Mouse (Mus musculus) midbrain, postnatal 0 days (tissue): ENCODE measurements around the gene Hist1h3i. TPM values are rescaled to one million over a fixed set of nuclear protein-coding genes. Genes with fewer than 3 reads are reported as not detected.
"Not testable (repeated sequence)": the region's sequence is repeated elsewhere in the genome, so short reads cannot be mapped to it uniquely, and the experiment has no call there.

Experiments
- ATAC-seq: fragments of 200-750 bp; cut with Nextera tagmentation; 2 replicates; pipeline ENCODE4 v1.8.0; 2017; ENCODE audit warnings: moderate number of reproducible peaks, mild to moderate bottlenecking, moderate TSS enrichment, moderate library complexity; ENCODE audit not compliant: low FRiP score
- DNase-seq: peaks from one replicate; pipeline ENCODE4 v3.0.0-alpha.2; 2015; ENCODE audit warnings: low spot score
- H3K27ac ChIP-seq: fragments of 300-500 bp; sonication (generic); 2 replicates; pipeline ENCODE4 v1.5.1; 2014; ENCODE audit warnings: low read depth, mild to moderate bottlenecking, low read length, mixed read lengths
- H3K27me3 ChIP-seq: fragments of 300-500 bp; sonication (generic); 2 replicates; pipeline ENCODE4 v1.6.1; 2014; ENCODE audit warnings: low read length, control low read depth, mixed read lengths; ENCODE audit not compliant: insufficient read depth
- H3K36me3 ChIP-seq: fragments of 300-500 bp; sonication (generic); 2 replicates; pipeline ENCODE4 v1.6.1; 2014; ENCODE audit warnings: low read length, control low read depth, mixed read lengths; ENCODE audit not compliant: insufficient read depth
- H3K4me1 ChIP-seq: fragments of 300-500 bp; sonication (generic); 2 replicates; pipeline ENCODE4 v1.6.1; 2014; ENCODE audit warnings: mild to moderate bottlenecking, control low read depth, antibody characterized with exemption, low read length, mixed read lengths; ENCODE audit not compliant: insufficient read depth
- H3K4me2 ChIP-seq: fragments of 300-500 bp; sonication (generic); 2 replicates; pipeline ENCODE4 v1.6.1; 2014; ENCODE audit warnings: low read depth, mild to moderate bottlenecking, low read length, mixed read lengths; ENCODE audit not compliant: poor library complexity, severe bottlenecking
- H3K4me3 ChIP-seq: fragments of 300-500 bp; sonication (generic); 2 replicates; pipeline ENCODE4 v1.5.1; 2014; ENCODE audit warnings: low read depth, mild to moderate bottlenecking, low read length, moderate library complexity
- H3K9ac ChIP-seq: fragments of 300-500 bp; sonication (generic); replicated peaks from 2 replicates; pipeline ENCODE4 v1.6.1; 2014; ENCODE audit warnings: mild to moderate bottlenecking, low read length, moderate library complexity, mixed read lengths; ENCODE audit not compliant: poor library complexity, severe bottlenecking
- H3K9me3 ChIP-seq: fragments of 300-500 bp; sonication (generic); 2 replicates; pipeline ENCODE4 v1.6.1; 2016; ENCODE audit warnings: low read length, control low read depth
- CTCF ChIP-seq: IDR thresholded peaks from 2 replicates; pipeline ENCODE4 v1.5.1; 2016; ENCODE audit warnings: antibody characterized with exemption, mild to moderate bottlenecking
- WGBS: fragments of 180-500 bp; shearing (Covaris S2); extraction: QIAGEN DNeasy Blood & Tissue Kit; methylation state at CpG from one replicate; pipeline ENCODE4 v1.1.7; 2014; 5-methylcytosine and 5-hydroxymethylcytosine counted together
- polyA plus RNA-seq: library from polyadenylated mRNA; unstranded; fragments of >200 nt; fragmentation: Nextera tagmentation; extraction: Ambion mirVana; gene quantifications from 2 replicates; pipeline ENCODE4 v1.2.1, GENCODE M21; 2015
- total RNA-seq: library from RNA; depleted of rRNA; stranded (reverse); fragments of >200 nt; gene quantifications from 2 replicates; pipeline ENCODE4 v1.2.3, GENCODE M21; 2014

The Hist1h3i gene
- total and polyA plus RNA-seq, 2 experiments from 2014 or later, result 10.0 to 525 TPM

DNA sequence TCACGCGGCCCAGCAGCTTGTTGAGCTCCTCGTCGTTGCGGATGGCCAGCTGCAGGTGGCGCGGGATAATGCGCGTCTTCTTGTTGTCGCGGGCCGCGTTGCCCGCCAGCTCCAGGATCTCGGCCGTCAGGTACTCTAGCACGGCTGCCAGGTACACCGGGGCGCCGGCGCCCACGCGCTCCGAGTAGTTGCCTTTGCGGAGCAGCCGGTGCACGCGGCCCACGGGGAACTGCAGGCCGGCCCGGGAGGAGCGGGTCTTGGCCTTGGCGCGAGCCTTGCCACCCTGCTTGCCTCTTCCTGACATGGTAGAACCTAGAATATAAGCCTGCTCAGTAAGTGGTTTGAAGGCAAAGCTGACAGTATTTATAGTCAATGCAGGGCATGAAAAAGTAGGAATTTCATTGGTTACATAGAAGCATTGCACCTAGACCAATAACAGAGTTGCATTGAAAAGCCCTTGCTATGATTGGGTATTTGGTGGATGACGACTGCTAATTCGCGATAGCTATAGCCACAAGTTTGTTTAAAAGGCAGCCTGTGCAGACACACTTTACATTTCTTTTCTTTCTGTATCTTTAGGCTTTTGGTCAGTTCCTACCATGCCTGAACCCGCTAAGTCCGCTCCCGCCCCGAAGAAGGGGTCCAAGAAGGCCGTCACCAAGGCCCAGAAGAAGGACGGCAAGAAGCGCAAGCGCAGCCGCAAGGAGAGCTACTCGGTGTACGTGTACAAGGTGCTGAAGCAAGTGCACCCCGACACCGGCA, 29.5 kb downstream of the Hist1h3i start, which contains the start of the genes Hist1h2ak and Hist1h2bn:
TSS of gene Hist1h2ak (minus strand) at position 304 of the 762 bp plus-strand sequence.
TSS of gene Hist1h2bn (plus strand) at position 600 of the 762 bp plus-strand sequence.
- ATAC-seq, result peak; percentile 97
- peak; percentile 41 for TF ChIP-seq CTCF
- WGBS, result under 1% methylated on average over 30 of the region's 50 CpGs

DNA sequence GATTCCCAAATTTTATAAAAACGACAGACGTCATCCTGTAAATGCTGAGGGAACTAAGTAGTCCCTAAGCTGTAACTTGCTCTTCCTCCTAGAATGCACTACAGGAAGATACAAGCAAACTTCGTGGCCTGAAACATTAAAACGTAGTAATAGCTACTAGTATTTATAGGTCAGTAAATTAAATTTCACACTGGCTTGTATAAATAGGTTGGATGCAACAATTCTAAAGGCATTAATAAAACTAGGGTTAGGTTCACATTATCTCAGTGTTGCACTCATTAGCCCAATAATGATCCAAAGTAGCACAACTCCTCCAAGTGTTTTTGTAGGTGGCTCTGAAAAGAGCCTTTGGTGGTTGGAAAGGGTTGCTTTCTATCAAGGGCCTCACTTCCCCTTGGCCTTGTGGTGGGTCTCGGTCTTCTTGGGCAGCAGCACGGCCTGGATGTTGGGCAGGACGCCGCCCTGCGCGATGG, 30.1 kb downstream of the Hist1h3i start:
- Histone ChIP-seq H3K4me2 (peak overlapping the region; percentile 61), H3K4me1 (no peaks in the 10 kb centered on the region), H3K4me3 (peak overlapping the region; percentile 39), H3K27ac (peak overlapping the region; percentile 84), H3K9me3 (no peaks in the 10 kb centered on the region), H3K9ac (0 out of 2 replicates have a peak overlapping the region, but pooled peaks have one; percentile 24), H3K27me3 (no peaks in the 10 kb centered on the region), H3K36me3 (no peaks in the 10 kb centered on the region)
- no peak for DNase-seq
- TF ChIP-seq CTCF, result no peak
- no peak for ATAC-seq
- WGBS, result under 1% methylated on average over 10 of the region's 10 CpGs

More for the DNA sequence above, 29.5 kb downstream of the Hist1h3i start, which contains the start of the genes Hist1h2ak and Hist1h2bn:
- Histone ChIP-seq H3K4me2 (peak within 1 kb of the TSS; percentile 61), H3K4me3 (peak within 1 kb of the TSS; percentile 39), H3K9ac (0 out of 2 replicates have a peak within 1 kb of the TSS, but pooled peaks have one; percentile 24), H3K27ac (peak within 1 kb of the TSS; percentile 84)
- H3K4me1 ChIP-seq, H3K36me3 ChIP-seq, H3K27me3 ChIP-seq, H3K9me3 ChIP-seq: not testable (repeated sequence)
- DNase-seq, result peak; percentile 97

DNA sequence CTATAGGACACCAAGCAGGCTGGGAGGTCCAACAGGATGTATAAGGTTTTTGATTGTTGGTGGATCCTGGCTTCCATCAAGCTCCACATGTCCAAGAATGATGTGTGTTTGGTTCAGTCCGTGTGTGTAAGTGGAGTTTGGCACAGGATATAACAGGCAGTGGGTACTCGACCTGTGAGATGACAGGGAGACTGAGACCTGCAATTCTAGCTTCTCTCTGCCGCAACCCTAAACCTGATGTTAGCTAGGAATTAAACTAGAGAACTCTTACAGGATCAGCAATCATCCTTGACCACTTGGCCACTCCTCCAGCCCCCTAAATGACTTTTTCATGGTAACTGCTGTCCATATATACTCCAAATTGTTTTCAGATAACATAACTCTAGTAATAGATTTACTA, 30.8 kb downstream of the Hist1h3i start:
- Histone ChIP-seq H3K27me3 (no peaks in the 10 kb centered on the region), H3K27ac (no peak overlapping the region), H3K4me1 (no peaks in the 10 kb centered on the region), H3K36me3 (no peaks in the 10 kb centered on the region), H3K9me3 (no peaks in the 10 kb centered on the region), H3K4me3 (no peak overlapping the region), H3K4me2 (no peak overlapping the region), H3K9ac (no peak overlapping the region)
- DNase-seq (no peak), ATAC-seq (no peak)
- no peak for TF ChIP-seq CTCF
- WGBS, result 34% methylated on average over 3 of the region's 3 CpGs

DNA sequence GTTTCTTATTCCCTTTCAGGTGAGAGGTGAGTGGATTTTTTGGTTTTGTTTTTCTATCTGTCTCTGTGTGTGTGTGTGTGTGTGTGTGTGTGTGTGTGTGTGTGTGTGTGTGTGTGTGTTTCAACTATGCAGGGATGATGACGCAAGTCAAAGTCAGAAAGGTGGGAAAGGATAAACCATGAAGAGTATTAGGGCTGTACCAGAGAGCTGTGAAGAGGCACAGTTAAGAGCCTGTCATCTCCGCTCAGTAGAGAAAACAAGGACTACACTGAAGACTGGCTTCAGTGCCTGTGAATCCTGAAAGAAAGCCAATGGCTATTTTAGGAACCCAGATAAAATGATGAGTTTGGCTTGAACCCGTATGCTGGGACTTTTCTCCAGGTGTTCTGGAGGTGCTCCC, 31.3 kb downstream of the Hist1h3i start:
- TF ChIP-seq CTCF, result no peak
- no peak for ATAC-seq
- Histone ChIP-seq H3K4me1 (no peaks in the 10 kb centered on the region), H3K4me3 (no peak overlapping the region), H3K4me2 (no peak overlapping the region), H3K27me3 (no peaks in the 10 kb centered on the region), H3K27ac (no peak overlapping the region), H3K9ac (no peak overlapping the region), H3K36me3 (no peaks in the 10 kb centered on the region), H3K9me3 (no peaks in the 10 kb centered on the region)
- DNase-seq, result no peak
- 81% methylated on average over 3 of the region's 3 CpGs for WGBS

DNA sequence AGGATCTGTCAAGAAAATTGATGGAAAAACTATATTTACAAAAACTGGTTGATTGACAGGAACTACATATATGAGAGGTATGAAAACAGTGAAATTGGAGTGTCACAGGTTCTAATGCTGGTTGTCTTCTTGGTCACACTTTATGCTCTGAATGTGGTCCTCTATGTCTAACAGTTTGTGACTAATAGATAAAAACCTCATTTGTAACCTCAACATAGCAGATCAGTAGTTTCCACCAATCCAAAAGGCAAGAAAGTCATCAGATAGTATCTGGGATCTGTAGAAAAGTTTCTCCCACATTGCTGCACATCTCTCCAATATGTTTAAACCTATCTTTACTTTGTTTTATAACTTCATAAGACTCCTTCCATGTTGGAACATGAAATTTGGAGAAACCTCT, 31.8 kb downstream of the Hist1h3i start:
- H3K27ac ChIP-seq, result no peak overlapping the region
- H3K4me3 ChIP-seq, result no peak overlapping the region
- no peak overlapping the region for H3K9ac ChIP-seq
- H3K9me3 ChIP-seq, result no peaks in the 10 kb centered on the region
- no peaks in the 10 kb centered on the region for H3K36me3 ChIP-seq
- no peak for DNase-seq
- H3K4me1 ChIP-seq, result no peaks in the 10 kb centered on the region
- H3K27me3 ChIP-seq, result no peaks in the 10 kb centered on the region
- no peak for TF ChIP-seq CTCF
- H3K4me2 ChIP-seq, result no peak overlapping the region
- no peak for ATAC-seq

DNA sequence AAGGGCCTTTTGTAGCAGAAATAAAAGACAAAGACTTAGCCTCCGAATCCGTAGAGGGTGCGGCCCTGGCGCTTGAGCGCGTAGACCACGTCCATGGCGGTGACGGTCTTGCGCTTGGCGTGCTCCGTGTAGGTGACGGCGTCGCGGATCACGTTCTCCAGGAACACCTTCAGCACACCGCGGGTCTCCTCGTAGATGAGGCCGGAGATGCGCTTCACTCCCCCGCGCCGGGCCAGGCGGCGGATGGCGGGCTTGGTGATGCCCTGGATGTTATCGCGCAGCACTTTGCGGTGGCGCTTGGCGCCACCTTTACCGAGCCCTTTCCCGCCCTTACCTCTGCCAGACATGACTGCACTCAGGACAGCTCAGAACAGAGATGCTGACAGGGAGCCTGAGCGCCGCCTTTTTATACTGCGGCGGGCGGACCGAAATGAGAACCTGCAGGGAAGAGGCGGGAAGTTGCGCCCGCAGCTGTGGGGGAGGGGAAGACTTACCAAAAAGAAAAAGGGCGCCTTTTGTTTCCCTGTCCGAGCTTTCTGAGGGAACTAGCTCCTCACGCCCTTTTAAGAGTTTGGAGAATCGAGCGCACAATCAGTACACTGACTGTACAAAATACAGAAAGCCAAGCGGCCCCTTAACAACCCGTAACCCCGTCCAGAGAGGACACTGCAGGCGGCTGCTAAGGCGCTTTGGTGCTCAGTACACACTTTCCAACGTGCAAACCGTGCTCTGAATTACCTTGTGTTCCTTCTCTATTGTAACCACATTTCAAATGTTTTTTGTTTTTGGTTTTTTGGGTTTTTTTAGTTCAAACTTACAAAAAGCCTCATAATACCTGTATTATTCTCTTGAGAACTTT, 32.8 kb downstream of the Hist1h3i start, which contains the start of gene Hist1h4k:
TSS of gene Hist1h4k (minus strand) at position 347 of the 859 bp plus-strand sequence.
- not testable (repeated sequence) for H3K4me1 ChIP-seq

More for the DNA sequence above, 32.8 kb downstream of the Hist1h3i start, which contains the start of gene Hist1h4k:
- H3K4me3 ChIP-seq, result peak within 1 kb of the TSS; percentile 44
- under 1% methylated on average over 44 of the region's 56 CpGs for WGBS
- H3K36me3 ChIP-seq, H3K27me3 ChIP-seq, H3K9me3 ChIP-seq: not testable (repeated sequence)
- peak within 1 kb of the TSS; percentile 59 for H3K9ac ChIP-seq
- peak; percentile 79 for ATAC-seq
- DNase-seq, result peak; percentile 91
- H3K27ac ChIP-seq, result peak within 1 kb of the TSS; percentile 48; the same call in 1 of the 2 replicates
- peak within 1 kb of the TSS; percentile 58 for H3K4me2 ChIP-seq
